Mouse (Mus musculus) G1E (cell line): ENCODE data around the gene Acot12.

Experiments
- CTCF ChIP-seq: IDR thresholded peaks from 2 replicates; pipeline ENCODE4 v1.5.1; 2012; ENCODE audit warnings: low read depth, low read length, inconsistent platforms, mixed read lengths
- GATA1 ChIP-seq: IDR thresholded peaks from 2 replicates; pipeline ENCODE4 v1.6.1; 2012; ENCODE audit warnings: borderline replicate concordance, low read length, inconsistent platforms, mixed read lengths
- GATA2 ChIP-seq: IDR thresholded peaks from 2 replicates; pipeline ENCODE4 v1.6.1; 2012; ENCODE audit warnings: low read depth, low read length, inconsistent platforms, borderline replicate concordance
- POLR2AphosphoS5 ChIP-seq: IDR thresholded peaks from 2 replicates; pipeline ENCODE4 v1.6.1; 2012; ENCODE audit warnings: low read depth, low read length, inconsistent platforms; ENCODE audit not compliant: insufficient replicate concordance

GRCm38 (mm10) chr13:91695406-91695805, 45.9 kb upstream of the Acot12 start:
- no peak for TF ChIP-seq CTCF
- no peak for TF ChIP-seq GATA2
- TF ChIP-seq POLR2AphosphoS5: no peak
- TF ChIP-seq GATA1: no peak
